Comparison of ENCODE assay signal across 7 mouse cellular contexts in the genomic region with DNA sequence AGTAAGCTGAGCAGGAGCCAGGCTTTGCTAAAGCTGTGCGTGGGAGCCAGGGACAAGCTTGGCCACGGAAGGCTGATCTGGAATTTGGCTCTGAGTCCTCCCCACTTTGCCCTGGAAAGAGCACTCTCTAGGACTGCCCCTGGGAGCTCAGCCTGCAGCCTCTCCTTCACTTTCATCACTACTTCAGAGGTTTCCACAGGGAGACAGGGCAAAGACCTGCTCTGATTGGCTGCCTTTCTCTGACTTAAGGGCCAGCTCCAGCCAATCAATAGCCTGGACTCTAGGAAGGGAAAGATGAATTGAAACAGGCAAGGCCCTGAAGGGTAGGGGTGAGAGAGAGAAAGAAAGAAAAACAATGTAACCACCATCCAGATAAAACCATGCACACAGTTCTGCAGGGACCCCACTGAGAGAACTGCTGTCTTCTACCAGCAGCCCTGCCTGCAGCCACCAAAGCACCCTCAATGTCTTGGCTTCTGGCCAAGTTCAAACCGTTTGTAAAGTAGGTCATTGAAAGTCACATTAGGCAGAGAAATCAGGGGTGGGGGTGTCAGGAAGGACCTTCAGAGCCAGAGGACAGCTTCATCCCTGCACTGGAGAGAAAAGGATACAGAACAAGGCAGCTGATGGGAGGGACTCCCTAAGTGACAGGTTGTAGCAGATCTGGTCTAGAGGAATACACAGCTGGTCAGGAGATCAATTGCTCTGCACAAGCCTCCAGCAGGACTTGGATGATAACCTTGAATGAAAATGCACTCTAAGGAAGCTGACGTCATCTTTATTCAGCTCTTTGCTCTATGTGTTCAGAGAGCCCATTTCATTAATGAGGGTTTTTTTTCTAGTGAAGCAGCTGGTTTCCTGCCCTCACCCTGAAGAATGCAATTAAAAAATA. TPM values are rescaled to one million over a fixed set of nuclear protein-coding genes. Genes with fewer than 3 reads are reported as not detected.
A peak's percentile ranks its signal among the peaks of the same experiment; 100 is the strongest.
DNase-seq lines count a peak whose midpoint lies in the region; ATAC-seq lines count a peak whose summit lies in the region.

No protein-coding gene starts in this region.

- H3K4me1 ChIP-seq in forebrain, embryonic 15.5 days = peaks cover 38% of the 10 kb centered on the region
- H3K4me1 ChIP-seq in midbrain, embryonic 13.5 days (replicated peaks) = peaks cover 33% of the 10 kb centered on the region

- H3K27ac ChIP-seq in forebrain, embryonic 15.5 days (replicated peaks) = peak overlapping the region; percentile 69
- H3K27ac ChIP-seq in midbrain, embryonic 13.5 days = peak overlapping the region; percentile 66

- intact Hi-C loops in heart, postnatal 14 days (cut with DNase I) = no loop called here

- H3K4me2 ChIP-seq in forebrain, embryonic 15.5 days (replicated peaks) = 0 out of 2 replicates have a peak overlapping the region, but pooled peaks have one; percentile 2
- peak overlapping the region; percentile 37 for H3K4me2 ChIP-seq in midbrain, embryonic 13.5 days (replicated peaks)

- H3K9me3 ChIP-seq in forebrain, embryonic 15.5 days = no peaks in the 10 kb centered on the region
- H3K9me3 ChIP-seq in midbrain, embryonic 13.5 days = no peaks in the 10 kb centered on the region

- no peaks in the 10 kb centered on the region for H3K27me3 ChIP-seq in forebrain, embryonic 15.5 days
- H3K27me3 ChIP-seq in midbrain, embryonic 13.5 days = no peaks in the 10 kb centered on the region

- no peaks in the 10 kb centered on the region for H3K36me3 ChIP-seq in forebrain, embryonic 15.5 days
- no peaks in the 10 kb centered on the region for H3K36me3 ChIP-seq in midbrain, embryonic 13.5 days

- 1% methylated on average over 4 of the region's 4 CpGs for WGBS in forebrain, embryonic 15.5 days
- 4% methylated on average over 4 of the region's 4 CpGs for WGBS in midbrain, embryonic 13.5 days

- H3K4me3 ChIP-seq in forebrain, embryonic 15.5 days = no peak overlapping the region
- H3K4me3 ChIP-seq in midbrain, embryonic 13.5 days (replicated peaks) = no peak overlapping the region

- peak; percentile 54 for DNase-seq in R1 (ENCODE audit: low read depth, low spot score)
- peak; percentile 40 to 64 for DNase-seq in cerebellum, adult 18-20 months
- peak; percentile 35 to 55 for DNase-seq in heart, postnatal 14 days
- DNase-seq in kidney, postnatal 36 days = peak; percentile 68 to 70

- H3K9ac ChIP-seq in forebrain, embryonic 15.5 days (replicated peaks) = no peak overlapping the region
- no peak overlapping the region for H3K9ac ChIP-seq in midbrain, embryonic 13.5 days (replicated peaks)

- peak; percentile 81 for ATAC-seq in forebrain, embryonic 15.5 days (replicated peaks)
- peak; percentile 83 for ATAC-seq in midbrain, embryonic 13.5 days
- ATAC-seq in megakaryocyte progenitor cell, adult 5-6 weeks (replicated peaks; ENCODE audit: poor library complexity) = no peak

RNA-seq across cellular contexts. Expression of gene Atxn1, which starts 41.6 kb away (rescaled TPM):
- polyA plus RNA-seq in forebrain, embryonic 15.5 days (2015; fragmentation: Nextera tagmentation; extraction: Ambion mirVana) = 11.6 and 12.8 TPM in 2 replicates
- 10 to 100 TPM; 43.3 to 46.1 TPM for total RNA-seq in heart, postnatal 14 days (2021)
- polyA plus RNA-seq in midbrain, embryonic 13.5 days (2015; fragmentation: Nextera tagmentation; extraction: Ambion mirVana) = 6.3 and 7.1 TPM in 2 replicates
- total RNA-seq in megakaryocyte progenitor cell, adult 5-6 weeks (2015) = 16.8 and 22.6 TPM in 2 replicates
- total RNA-seq in megakaryocyte progenitor cell, adult 5-6 weeks (2017) = 7.2 and 13.7 TPM in 2 replicates
